Mouse (Mus musculus) T-helper 17 cell (primary cell): ENCODE data around the gene Galc.
"Not testable (repeated sequence)": the region's sequence is repeated elsewhere in the genome, so short reads cannot be mapped to it uniquely, and the experiment has no call there.

ENCODE experiments used
- in situ Hi-C, 2 experiments: fragments of 300-600 bp; cut with MboI, MseI; formaldehyde crosslinking; loops; 1 replicate in 1 of 2; 2 replicates in 1 of 2; pipeline ENCODE4 v1.15.1; 2025; ENCODE audit warnings: high pct_unique_total_duplicates in 2 of 2

Galc gene

GRCm38 (mm10) chr12:98258371-98258844 is 851 bp downstream of the Galc start:
- in situ Hi-C loops: loop anchor here in 1 of 2 experiments (25.0 kb wide), 2 partner anchors 1379 to 1904 kb away; partner anchors contain the start of gene Nrde2

GRCm38 (mm10) chr12:98255373-98255995 is 3.8 kb downstream of the Galc start:
- in situ Hi-C loops: loop anchor here in 1 of 2 experiments (25.0 kb wide), 2 partner anchors 1382 to 1907 kb away; partner anchors contain the start of gene Nrde2

GRCm38 (mm10) chr12:98252417-98252816 is 6.8 kb downstream of the Galc start:
- in situ Hi-C loops: loop anchor here in 1 of 2 experiments (25.0 kb wide), 2 partner anchors 1385 to 1910 kb away; partner anchors contain the start of gene Nrde2

- in situ Hi-C loops: loop anchor here in 1 of 2 experiments (25.0 kb wide), 2 partner anchors 1387 to 1912 kb away; partner anchors contain the start of gene Nrde2
Measured at GRCm38 (mm10) chr12:98250327-98250726, 8.9 kb downstream of the Galc start.

GRCm38 (mm10) chr12:98249671-98250070 is 9.6 kb downstream of the Galc start:
- in situ Hi-C loops: loop anchor here (5.0 to 25.0 kb wide), 3 partner anchors 33 to 1913 kb away; partner anchors contain the start of gene Nrde2 (in 1 of the 2)

GRCm38 (mm10) chr12:98246835-98247234 is 12.4 kb downstream of the Galc start:
- in situ Hi-C loops: loop anchor here in 1 of 2 experiments (5.0 kb wide), 1 partner anchor 35 kb away; no protein-coding TSS in a partner anchor

- in situ Hi-C loops: loop anchor here in 1 of 2 experiments (5.0 kb wide), 1 partner anchor 37 kb away; no protein-coding TSS in a partner anchor
Measured at GRCm38 (mm10) chr12:98244865-98245264, 14.4 kb downstream of the Galc start.

- in situ Hi-C loops: no loop called here
Measured at GRCm38 (mm10) chr12:98244161-98244560, 15.1 kb downstream of the Galc start.

- in situ Hi-C loops: not testable (repeated sequence)
Measured at GRCm38 (mm10) chr12:98238478-98238877, 20.8 kb downstream of the Galc start.

GRCm38 (mm10) chr12:98227037-98227436 is 32.2 kb downstream of the Galc start:
- in situ Hi-C loops: no loop called here

GRCm38 (mm10) chr12:98223286-98223685 is 36.0 kb downstream of the Galc start:
- in situ Hi-C loops: loop anchor here in 1 of 2 experiments (25.0 kb wide), 1 partner anchor 364 kb away; the partner anchor contains the start of gene Kcnk10

- in situ Hi-C loops: loop anchor here (10.0 to 25.0 kb wide), 2 partner anchors 228 to 371 kb away; partner anchors contain the start of gene Kcnk10 (in 1 of the 2)
Measured at GRCm38 (mm10) chr12:98216432-98216831, 42.8 kb downstream of the Galc start.

GRCm38 (mm10) chr12:98215512-98215911 is 43.7 kb downstream of the Galc start:
- in situ Hi-C loops: loop anchor here (10.0 to 25.0 kb wide), 2 partner anchors 229 to 372 kb away; partner anchors contain the start of gene Kcnk10 (in 1 of the 2)

GRCm38 (mm10) chr12:98214191-98214590 is 45.1 kb downstream of the Galc start:
- in situ Hi-C loops: loop anchor here (5.0 to 25.0 kb wide), 5 partner anchors 63 to 373 kb away; partner anchors contain the start of gene Kcnk10 (in 1 of the 2)

- in situ Hi-C loops: loop anchor here (5.0 to 25.0 kb wide), 5 partner anchors 64 to 374 kb away; partner anchors contain the start of gene Kcnk10 (in 1 of the 2)
Measured at GRCm38 (mm10) chr12:98213791-98214190, 45.5 kb downstream of the Galc start.

GRCm38 (mm10) chr12:98213332-98213731 is 45.9 kb downstream of the Galc start:
- in situ Hi-C loops: loop anchor here (5.0 to 25.0 kb wide), 5 partner anchors 64 to 374 kb away; partner anchors contain the start of gene Kcnk10 (in 1 of the 2)

GRCm38 (mm10) chr12:98212457-98213175 is 46.6 kb downstream of the Galc start:
- in situ Hi-C loops: loop anchor here (5.0 to 25.0 kb wide), 5 partner anchors 65 to 375 kb away; partner anchors contain the start of gene Kcnk10 (in 1 of the 2)

GRCm38 (mm10) chr12:98210495-98210894 is 48.8 kb downstream of the Galc start:
- in situ Hi-C loops: loop anchor here (5.0 to 25.0 kb wide), 5 partner anchors 67 to 377 kb away; partner anchors contain the start of gene Kcnk10 (in 1 of the 2)

GRCm38 (mm10) chr12:98208104-98208503 is 51.2 kb downstream of the Galc start:
- in situ Hi-C loops: loop anchor here in 1 of 2 experiments (25.0 kb wide), 1 partner anchor 379 kb away; the partner anchor contains the start of gene Kcnk10

GRCm38 (mm10) chr12:98205450-98206051 is 53.7 kb downstream of the Galc start:
- in situ Hi-C loops: loop anchor here in 1 of 2 experiments (25.0 kb wide), 1 partner anchor 382 kb away; the partner anchor contains the start of gene Kcnk10
